Mouse (Mus musculus): ENCODE data around the gene Mre11a.

Gene Mre11a

DNA sequence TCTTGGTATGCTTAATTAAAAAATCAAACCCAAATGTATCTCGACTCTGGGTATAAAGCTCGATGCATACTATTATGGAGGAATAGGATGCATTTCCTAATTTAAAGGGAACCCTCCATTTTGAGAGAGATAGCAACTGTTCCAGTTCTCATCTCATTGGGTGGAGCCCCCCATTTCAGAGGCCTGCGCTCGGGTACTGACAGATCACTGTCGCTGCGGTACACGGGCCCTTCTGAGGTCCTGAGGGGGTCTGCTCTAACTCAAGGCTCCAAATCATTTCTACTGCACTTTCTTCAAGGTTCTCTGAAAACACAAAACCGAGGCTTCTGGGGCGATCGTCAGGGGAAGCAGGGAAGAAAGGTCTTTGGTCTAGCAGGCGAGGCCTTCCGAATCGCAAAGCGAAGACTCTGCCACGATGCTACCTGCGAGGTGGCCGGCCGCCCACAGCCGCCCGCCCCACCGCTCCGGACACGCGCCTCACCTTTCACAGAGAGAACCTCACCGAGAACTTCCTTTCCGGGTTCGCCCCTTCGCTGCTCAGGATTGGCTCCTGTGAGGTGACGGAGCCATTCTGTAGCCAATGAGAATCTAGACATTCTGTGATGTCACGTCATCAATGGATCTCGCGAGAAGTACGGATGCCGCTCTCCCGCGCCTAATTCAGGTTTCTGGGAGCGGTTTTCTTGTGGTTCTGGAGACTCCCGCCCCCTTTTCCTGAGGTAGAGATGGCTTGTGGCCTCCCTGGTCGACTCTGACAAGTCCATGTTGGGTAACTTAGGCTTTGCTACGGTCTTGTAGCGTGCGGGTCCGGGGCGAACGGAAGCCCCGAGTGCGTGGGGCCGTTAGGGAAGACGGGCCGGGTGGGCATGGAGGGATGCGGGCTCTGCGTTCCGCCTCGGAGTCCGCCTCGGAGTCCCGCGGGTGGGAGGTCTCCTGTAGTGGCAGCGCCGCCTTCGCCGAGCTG lies at the start of gene Mre11a, which contains the start of gene Ankrd49:
TSS of gene Mre11a (plus strand) at position 616 of the 964 bp plus-strand sequence.
TSS of gene Ankrd49 (minus strand) at position 818 of the 964 bp plus-strand sequence.
- in situ Hi-C loops (cut with MboI, MseI) = loop anchor here in 1 of 2 experiments (25.0 kb wide), 1 partner anchor 928 kb away; the partner anchor contains the start of gene Slc36a4

DNA sequence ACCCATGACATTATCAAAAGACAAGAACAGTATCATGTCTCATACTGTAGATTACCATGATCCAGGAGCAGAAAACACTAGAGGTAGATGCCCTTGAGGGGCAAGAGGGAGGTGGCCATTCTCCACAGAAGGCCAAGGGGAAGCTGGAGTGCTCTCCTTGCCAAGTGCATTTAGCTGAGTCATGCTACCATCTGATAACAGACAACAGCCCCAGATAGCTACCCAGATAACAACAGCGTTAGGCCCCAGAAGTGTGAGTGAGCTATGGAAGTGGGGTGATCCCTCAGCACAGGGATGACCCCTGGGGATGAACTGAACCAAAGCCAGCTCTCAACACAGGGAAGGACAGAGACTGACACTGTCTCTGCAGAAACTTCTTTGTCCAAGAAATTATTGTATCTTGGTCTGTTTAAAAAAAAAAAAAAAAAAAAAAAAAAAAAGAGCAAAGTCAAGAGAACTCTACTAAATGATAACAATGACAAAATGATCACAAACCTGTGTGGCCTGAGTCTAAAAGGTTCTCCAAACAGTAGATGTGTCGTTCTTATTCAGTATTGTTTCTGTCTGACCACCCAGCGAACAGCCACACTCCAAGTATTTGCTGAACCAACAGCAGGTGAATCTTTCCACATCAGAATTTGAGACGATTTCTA lies 44.8 kb upstream of the Mre11a start:
- in situ Hi-C loops (cut with MboI, MseI) = loop anchor here in 1 of 2 experiments (10.0 kb wide), 1 partner anchor 755 kb away; the partner anchor contains the start of gene Smco4

DNA sequence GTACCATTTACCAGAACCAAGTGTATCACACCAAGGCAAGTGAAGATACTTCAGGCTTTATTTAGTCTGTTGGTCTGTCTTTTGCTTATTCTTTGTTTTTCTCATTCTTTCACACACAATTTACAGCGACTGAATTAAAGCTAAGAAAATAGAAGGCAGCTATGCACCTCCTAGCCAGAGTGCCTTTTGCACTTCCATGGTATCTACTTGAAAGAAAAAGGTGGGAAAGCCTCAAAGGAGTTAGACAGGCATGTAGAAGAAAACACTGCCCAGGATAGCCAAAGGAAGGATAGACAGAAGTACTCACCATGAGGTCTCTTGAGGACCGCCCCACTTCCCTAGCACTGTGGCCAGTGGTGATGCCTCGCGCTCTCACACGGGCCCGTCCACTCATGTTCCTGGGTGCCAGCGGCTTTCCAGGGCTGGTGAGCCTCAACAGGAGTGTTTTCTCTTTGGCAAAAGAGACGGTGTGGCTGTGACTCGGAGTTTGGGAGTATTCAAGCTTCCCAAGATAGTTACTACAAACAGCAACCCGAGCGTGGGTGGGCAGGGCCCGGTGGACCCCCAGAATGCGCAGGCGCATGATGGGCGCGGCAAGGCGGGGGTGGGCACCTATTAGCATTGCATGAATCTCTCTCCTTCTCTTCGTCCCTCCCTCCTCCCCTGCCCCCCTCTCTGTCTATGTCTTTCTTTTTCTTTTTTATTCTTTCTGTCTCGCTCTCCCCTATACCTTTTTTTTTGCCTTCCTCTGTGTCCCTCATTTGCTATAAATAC lies 44.1 kb upstream of the Mre11a start, which contains the start of gene Piwil4:
TSS of gene Piwil4 (minus strand) at position 583 of the 774 bp plus-strand sequence.
- in situ Hi-C loops (cut with MboI, MseI) = loop anchor here in 1 of 2 experiments (10.0 kb wide), 1 partner anchor 754 kb away; the partner anchor contains the start of gene Smco4

DNA sequence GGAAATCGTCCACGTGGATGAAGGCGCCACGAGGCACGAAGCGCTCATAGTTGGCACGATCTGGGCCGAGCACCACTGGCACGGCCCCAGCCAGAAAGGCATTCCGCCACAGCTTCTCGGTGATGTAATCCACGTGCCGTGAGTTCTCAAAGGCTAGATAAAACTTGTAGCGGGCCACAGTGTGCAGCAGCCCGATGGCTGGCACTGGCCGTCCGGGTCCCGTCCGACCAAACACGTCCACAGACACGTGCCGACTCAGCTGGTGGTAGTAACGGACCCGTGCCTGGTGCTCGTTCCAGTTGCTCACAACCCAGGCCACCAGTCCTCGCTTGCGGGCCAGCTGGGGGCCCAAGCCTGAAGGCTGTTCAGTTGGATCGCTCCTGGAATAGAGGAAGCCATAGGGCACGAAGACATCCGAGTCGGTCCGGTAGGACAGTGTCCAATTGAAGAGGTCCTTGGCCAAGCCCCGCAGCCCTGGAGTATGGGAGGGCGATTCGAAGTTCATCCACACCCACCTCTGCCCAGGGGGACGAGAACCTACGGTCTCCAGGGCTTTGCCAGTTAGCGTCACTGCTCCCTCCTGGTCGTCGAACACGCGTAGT lies 33.5 kb upstream of the Mre11a start:
- in situ Hi-C loops (cut with MboI, MseI) = loop anchor here in 1 of 2 experiments (5.0 to 25.0 kb wide), 2 partner anchors 961 to 1084 kb away; partner anchors contain the start of gene Slc36a4

DNA sequence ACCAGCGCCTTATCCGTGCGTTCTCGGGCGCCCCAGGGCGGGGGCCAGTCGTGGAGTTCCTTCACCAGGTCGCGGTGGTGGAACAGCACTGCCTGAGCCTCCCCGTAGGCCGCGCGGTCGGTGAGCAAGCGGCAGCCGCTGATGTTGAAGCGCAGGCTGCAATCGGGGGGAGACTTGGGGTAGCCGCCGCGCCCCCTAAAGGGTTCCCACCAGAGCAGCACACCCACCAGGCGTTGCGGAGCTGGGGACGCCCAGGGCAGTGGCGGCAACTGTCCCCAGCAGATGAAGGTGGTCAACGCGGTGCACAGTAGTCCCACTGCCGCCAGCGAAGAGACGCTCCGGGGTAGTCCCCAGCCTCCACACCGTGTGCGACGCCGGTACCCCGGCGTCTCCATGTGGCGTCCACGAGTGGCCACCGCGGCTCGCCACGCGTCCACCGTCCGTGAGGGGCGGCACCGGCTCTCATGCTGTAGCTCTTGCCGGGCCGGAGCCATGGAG lies 32.9 kb upstream of the Mre11a start:
- in situ Hi-C loops (cut with MboI, MseI) = loop anchor here in 1 of 2 experiments (5.0 to 25.0 kb wide), 2 partner anchors 961 to 1084 kb away; partner anchors contain the start of gene Slc36a4

DNA sequence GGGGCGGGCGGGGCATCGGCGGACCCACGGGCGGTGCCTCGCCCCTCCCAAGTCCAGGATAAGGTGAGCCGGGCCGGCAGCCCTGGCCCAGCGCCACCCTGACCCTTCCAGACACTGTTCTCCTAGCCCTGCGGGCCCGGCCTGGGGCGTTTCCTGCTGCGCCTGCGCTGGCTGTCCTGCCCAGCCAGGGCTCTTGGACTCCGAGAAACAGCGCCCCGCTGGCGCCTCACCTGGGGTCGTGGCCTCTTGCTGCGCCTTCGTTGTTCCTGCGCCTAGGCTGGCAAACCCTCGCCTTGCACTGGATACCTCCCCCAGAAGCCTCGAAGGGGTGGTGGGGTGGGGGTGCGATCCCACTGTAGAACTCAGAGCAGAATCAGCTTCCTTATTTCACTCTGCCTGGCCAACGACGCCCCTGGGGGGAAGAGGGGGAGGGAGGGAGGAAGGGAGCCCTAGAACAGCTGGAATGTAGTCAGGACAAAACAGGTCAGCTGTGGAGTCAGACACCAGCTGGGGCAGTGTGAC lies 32.4 kb upstream of the Mre11a start, which contains the start of gene Fut4:
TSS of gene Fut4 (minus strand) at position 393 of the 522 bp plus-strand sequence.
- in situ Hi-C loops (cut with MboI, MseI) = loop anchor here in 1 of 2 experiments (5.0 to 25.0 kb wide), 2 partner anchors 960 to 1085 kb away; partner anchors contain the start of gene Slc36a4

DNA sequence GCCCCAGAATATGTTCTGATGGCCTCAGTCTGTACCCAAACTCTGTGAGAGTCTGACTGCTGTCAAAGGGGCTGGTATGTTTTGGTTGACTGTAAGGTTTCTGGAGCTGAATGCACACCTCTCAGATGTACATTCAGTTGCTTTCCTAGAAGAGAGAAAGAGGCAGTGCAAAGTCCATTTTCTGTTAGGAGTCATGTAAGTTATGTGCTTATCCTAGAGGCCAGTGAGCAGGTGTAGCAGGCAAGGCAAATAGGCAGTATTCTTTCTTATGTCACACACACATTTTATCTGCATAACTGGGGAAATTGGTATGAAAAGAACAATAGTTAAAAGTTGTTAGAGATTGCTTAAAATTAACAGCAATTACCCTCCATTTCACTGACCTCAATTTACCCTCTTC lies 30.5 kb upstream of the Mre11a start:
- in situ Hi-C loops (cut with MboI, MseI) = loop anchor here in 1 of 2 experiments (5.0 to 25.0 kb wide), 2 partner anchors 958 to 1087 kb away; partner anchors contain the start of gene Slc36a4

DNA sequence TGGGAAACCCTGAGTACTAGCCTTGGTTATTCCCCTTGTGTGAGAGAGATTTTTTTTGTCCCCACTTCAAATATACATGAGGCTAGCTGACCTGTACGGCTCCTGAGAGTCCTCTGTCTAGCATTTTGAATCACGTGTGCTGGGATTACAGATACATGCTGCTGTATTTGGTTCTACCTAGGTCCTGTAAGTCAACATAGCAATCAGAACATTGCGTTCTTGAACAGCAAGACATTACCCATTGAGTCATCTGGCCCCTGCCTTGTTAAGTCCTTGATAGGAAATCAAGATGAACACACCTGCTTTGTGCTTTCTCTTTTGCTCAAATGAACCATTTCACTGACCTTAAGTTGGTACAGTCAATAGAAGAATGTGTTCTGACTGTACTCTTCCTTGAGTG lies 30.0 kb upstream of the Mre11a start:
- in situ Hi-C loops (cut with MboI, MseI) = loop anchor here in 1 of 2 experiments (5.0 to 25.0 kb wide), 2 partner anchors 958 to 1087 kb away; partner anchors contain the start of gene Slc36a4

DNA sequence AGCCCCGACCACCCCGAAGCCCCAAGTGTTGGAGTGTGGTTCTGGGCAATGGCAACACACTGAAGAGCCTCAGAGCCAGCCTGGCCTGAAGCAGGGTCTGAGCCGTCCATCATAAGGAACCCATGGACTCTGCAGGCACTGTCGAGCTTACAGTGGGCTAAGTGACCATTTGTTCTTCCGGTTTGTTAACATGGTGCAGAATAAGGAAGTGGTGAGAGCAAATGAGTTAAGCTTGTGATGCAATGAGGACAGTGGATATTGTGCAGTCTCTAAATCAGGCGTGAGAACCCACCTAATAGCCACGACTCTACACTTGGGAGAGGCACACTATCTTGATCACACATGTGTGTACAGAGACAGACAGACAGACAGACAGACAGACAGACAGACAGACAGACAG lies 25.9 kb upstream of the Mre11a start:
- in situ Hi-C loops (cut with MboI, MseI) = loop anchor here in 1 of 2 experiments (25.0 kb wide), 1 partner anchor 954 kb away; the partner anchor contains the start of gene Slc36a4

DNA sequence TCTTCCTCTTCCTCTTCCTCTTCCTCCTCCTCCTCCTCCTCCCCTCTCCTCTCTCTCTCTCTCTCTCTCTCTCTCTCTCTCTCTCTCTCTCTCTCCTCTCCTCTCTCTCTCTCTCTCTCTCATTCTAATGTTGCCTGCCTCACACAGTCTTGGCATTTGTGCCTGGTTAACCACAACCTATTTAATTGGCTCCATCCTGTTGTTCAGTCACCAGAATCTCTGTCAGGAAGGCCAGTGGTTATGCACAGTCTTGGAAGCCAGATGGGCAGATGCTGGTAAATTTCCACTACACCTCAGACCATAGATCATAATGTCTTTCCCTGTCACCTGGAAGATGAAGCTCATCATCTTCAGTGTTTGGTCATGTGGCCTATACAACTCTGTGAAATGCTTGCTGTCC lies 25.2 kb upstream of the Mre11a start:
- in situ Hi-C loops (cut with MboI, MseI) = loop anchor here in 1 of 2 experiments (25.0 kb wide), 1 partner anchor 953 kb away; the partner anchor contains the start of gene Slc36a4

DNA sequence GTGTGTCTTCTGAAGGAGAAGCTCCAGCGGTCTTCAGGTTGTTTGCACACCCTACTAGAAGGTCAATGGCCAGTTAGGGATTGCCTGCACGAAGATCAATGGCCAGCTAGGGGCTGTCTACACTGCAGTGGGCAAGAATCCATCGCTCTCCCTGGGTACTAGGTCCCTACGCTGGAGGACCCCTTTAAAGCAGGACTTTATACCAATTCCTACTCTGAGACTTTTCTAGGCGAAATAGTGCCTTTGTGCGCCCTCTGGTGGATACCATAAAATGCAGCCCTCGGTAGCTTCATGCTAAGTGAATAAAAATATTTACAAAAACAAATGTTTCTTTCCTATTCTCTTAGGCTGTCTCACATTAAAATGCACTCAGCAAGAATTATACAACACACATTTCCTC lies 19.7 kb upstream of the Mre11a start:
- in situ Hi-C loops (cut with MboI, MseI) = loop anchor here (5.0 to 25.0 kb wide), 2 partner anchors 62 to 948 kb away; partner anchors contain the start of gene Slc36a4 (in 1 of the 2)

DNA sequence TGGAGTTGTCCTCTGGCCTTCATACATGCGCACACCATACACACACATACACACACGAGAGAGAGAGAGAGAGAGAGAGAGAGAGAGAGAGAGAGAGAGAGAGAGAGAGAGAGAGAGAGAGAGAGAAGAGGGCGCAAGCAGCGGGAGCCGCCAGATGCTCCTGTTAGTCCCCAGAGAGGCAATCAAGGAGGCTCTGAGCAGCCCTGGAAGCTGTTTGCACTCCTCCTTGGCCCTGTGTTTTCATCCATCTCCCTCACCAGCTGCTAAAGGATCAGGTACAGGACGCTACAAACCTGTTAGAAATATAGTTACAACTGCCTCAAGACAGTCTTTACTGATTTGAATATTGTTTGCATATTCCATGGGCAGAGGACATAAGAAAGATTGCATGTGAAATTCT lies 14.6 kb upstream of the Mre11a start:
- in situ Hi-C loops (cut with MboI, MseI) = loop anchor here (5.0 to 25.0 kb wide), 3 partner anchors 247 to 942 kb away; partner anchors contain the start of gene Slc36a4 (in 1 of the 2)

DNA sequence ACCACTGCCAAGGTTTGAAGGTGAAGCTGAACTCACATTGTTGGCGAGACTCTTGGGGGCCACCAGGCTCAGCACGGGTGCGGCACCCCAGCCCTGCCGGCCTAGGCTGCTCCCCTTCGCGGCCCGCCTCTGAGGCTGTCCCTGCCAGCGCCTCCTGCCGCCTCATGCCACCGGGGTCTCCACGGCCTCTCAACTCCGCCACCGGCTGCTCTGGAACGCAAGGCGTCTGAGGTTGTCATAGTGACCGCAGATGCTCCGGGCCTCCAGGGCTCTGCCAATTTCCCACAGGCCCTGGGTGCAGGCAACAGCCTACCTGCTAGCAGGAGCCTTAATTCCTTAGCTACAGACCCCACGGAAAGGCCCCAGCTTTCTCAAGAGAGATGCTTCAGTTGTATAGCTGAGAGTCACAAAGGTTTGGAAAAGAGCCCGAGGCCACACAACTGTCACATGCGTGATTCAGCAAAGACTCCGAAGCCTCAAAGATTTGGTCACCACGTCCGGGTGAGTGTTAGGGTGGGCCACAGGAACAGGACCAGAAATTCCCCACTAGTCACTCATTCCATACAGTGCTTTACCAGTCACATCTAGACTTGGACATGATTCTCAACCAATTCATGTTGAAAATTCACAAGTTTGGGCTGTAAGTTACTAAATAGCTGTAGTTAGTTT lies 13.5 kb upstream of the Mre11a start, which contains the start of gene 1700012B09Rik:
TSS of gene 1700012B09Rik (minus strand) at position 228 of the 669 bp plus-strand sequence.
- in situ Hi-C loops (cut with MboI, MseI) = loop anchor here (5.0 to 25.0 kb wide), 3 partner anchors 246 to 941 kb away; partner anchors contain the start of gene Slc36a4 (in 1 of the 2)

DNA sequence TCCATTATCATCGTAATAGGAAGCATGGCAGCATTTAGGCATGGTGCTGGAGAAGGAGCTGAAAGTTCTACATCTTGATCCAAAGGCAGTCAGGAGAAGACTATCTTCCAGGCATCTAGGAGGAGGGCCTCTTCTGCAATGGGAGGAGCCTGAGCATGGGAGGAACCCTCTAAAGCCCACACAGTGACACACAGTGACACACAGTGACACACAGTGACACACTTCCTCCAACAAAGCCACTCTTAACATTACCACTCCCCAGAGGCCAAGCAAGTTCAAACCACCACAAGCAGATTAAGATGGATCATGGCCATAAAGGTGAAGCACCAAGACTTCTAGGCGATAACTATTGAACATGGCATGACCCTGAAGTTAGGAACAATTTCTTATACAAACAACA lies 12.4 kb upstream of the Mre11a start:
- in situ Hi-C loops (cut with MboI, MseI) = loop anchor here (5.0 to 25.0 kb wide), 3 partner anchors 245 to 940 kb away; partner anchors contain the start of gene Slc36a4 (in 1 of the 2)

DNA sequence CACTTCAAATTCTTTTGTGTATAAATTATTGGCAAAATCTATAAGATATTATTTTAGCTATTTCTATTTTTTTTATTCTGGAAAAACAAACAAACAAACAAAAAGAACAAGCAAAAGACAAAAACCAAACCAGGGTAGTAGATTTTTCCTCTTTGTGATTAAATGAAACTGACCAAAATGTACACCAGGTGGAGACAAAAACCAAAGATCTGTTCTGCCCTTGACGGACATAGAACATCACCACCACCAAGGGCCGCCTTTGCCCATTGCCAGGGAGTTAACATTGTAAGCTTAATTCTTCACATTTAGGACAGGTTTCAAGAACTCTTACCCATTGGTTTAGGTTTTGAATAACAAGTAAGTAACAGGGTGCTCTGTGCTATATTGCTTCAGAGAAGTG lies 10.6 kb upstream of the Mre11a start:
- in situ Hi-C loops (cut with MboI, MseI) = loop anchor here (5.0 to 25.0 kb wide), 3 partner anchors 243 to 938 kb away; partner anchors contain the start of gene Slc36a4 (in 1 of the 2)

DNA sequence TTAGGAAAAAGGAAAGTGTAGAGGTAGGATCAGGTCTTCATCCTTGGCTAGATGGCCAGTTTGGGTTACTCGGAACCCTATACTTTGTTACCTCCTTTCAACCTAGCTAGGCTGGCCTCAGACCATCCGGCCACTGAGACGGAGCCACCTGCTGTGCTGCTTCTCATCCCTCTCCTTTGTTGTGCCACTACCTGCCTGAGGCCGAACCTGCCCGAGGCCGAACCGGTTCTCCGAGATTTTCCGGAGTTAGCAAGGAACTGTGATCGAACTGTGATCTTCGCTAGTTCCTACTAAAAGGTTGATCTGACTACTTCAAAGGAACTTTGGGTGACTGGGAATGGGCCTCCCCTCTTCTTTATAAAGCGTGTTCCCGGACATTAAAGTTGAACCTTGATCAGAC lies 6.1 kb upstream of the Mre11a start:
- in situ Hi-C loops (cut with MboI, MseI) = loop anchor here in 1 of 2 experiments (25.0 kb wide), 1 partner anchor 934 kb away; the partner anchor contains the start of gene Slc36a4

DNA sequence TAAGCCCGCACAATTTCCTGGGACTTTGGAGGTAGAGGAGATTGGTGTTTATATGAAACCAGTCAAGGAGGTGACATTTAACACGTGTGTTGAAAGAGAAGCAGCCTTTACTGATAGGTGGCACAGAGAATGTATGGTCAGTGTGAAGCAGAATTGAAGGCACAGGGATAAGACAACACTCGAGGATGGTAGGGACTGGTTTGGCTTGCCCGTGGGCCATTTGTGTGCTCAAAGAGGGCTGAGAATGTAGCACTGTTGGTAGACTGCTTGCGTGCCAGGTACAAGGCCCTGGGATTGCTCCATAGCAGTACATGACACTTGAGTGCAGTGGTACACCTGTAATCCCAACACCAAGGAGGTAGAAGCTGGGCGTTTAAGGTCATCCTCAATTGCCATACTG lies 2.9 kb downstream of the Mre11a start:
- in situ Hi-C loops (cut with MboI, MseI) = loop anchor here in 1 of 2 experiments (25.0 kb wide), 1 partner anchor 925 kb away; the partner anchor contains the start of gene Slc36a4

DNA sequence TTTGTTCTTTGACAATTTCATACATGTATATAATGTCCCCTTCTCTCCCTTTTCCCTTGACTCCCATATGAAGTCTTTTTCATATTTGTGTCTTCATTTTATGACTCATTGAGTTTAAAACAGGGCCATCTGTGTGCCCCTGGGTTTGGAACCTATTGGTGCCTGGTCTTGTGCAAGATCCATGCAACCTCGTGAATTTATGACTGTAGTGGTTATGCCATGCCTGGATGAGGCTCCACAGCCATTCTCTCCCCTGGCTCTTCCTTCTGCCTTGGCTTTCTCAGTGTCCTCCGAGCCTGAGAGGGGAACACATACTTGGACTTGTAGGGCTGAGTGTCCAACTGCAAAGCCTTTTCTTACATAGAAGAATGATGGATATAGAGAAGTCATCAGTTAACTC lies 21.3 kb downstream of the Mre11a start:
- in situ Hi-C loops (cut with MboI, MseI) = no loop called here
